Mouse (Mus musculus): ENCODE data around the gene Pde4dip. TPM values are rescaled to one million over a fixed set of nuclear protein-coding genes. Genes with fewer than 3 reads are reported as not detected.

Pde4dip gene
- polyA plus RNA-seq, 1 experiment from 2014 or later, result 6.0 TPM

GRCm38 (mm10) chr3:97649022-97649421 is 239.5 kb downstream of the Pde4dip start:
- 85% methylated on average over 3 of the region's 3 CpGs for WGBS (ENCODE audit: missing documents)

GRCm38 (mm10) chr3:97648518-97648917 is 240.0 kb downstream of the Pde4dip start:
- Histone ChIP-seq H3K27ac (no peak overlapping the region), H3K36me3 (ENCODE audit: inconsistent target) (no peaks in the 10 kb centered on the region), H3K4me3 (ENCODE audit: inconsistent target) (no peak overlapping the region), H3K79me2 (ENCODE audit: inconsistent target) (no peaks in the 10 kb centered on the region)
- 57% methylated on average over 1 of the region's 1 CpGs for WGBS (ENCODE audit: missing documents)

More at GRCm38 (mm10) chr3:97649022-97649421, 239.5 kb downstream of the Pde4dip start:
- Histone ChIP-seq H3K36me3 (ENCODE audit: inconsistent target) (no peaks in the 10 kb centered on the region), H3K4me3 (ENCODE audit: inconsistent target) (no peak overlapping the region), H3K27ac (no peak overlapping the region), H3K79me2 (ENCODE audit: inconsistent target) (no peaks in the 10 kb centered on the region)

GRCm38 (mm10) chr3:97642001-97642400 is 246.5 kb downstream of the Pde4dip start:
- Histone ChIP-seq H3K27ac (no peak overlapping the region), H3K4me3 (ENCODE audit: inconsistent target) (no peak overlapping the region), H3K79me2 (ENCODE audit: inconsistent target) (no peaks in the 10 kb centered on the region), H3K36me3 (ENCODE audit: inconsistent target) (no peaks in the 10 kb centered on the region)
- 93% methylated on average over 6 of the region's 9 CpGs for WGBS (ENCODE audit: missing documents)

- 92% methylated on average over 4 of the region's 4 CpGs for WGBS (ENCODE audit: missing documents)
- no peak overlapping the region for H3K27ac ChIP-seq
- H3K4me3 ChIP-seq (ENCODE audit: inconsistent target), result no peak overlapping the region
- H3K36me3 ChIP-seq (ENCODE audit: inconsistent target), result no peaks in the 10 kb centered on the region
- no peaks in the 10 kb centered on the region for H3K79me2 ChIP-seq (ENCODE audit: inconsistent target)
Observed at GRCm38 (mm10) chr3:97641396-97641795, 247.1 kb downstream of the Pde4dip start.

Other genes starting within 250 kb of the Pde4dip start
- gene Prkab2, start 230.5 kb downstream of the Pde4dip start, polyA plus RNA-seq (2018), result 4.9 to 7.3 TPM (median 6.5 TPM) in 3 replicates
- not detected in 3 replicates for gene Gm17651, start 214.0 kb downstream of the Pde4dip start, polyA plus RNA-seq (2018)
- 34.5 to 49.9 TPM (median 40.5 TPM) in 3 replicates for gene Sec22b, start 12.5 kb upstream of the Pde4dip start, polyA plus RNA-seq (2018)
- gene Notch2, start 124.8 kb upstream of the Pde4dip start, polyA plus RNA-seq (2018), result 21.9 to 74.1 TPM (median 33.4 TPM) in 3 replicates